Mouse (Mus musculus) kidney, adult 2 months (tissue): ENCODE data around the gene Rfx1. TPM values are rescaled to one million over a fixed set of nuclear protein-coding genes. Genes with fewer than 3 reads are reported as not detected.

Experiments used
- DNase-seq: peaks from one replicate; pipeline ENCODE4 v3.0.0; 2021
- H3K27ac ChIP-seq: fragments of 200-500 bp; 2 replicates; pipeline ENCODE4 v1.5.1; 2012; ENCODE audit warnings: low read depth, low read length, control low read depth, inconsistent platforms; ENCODE audit not compliant: insufficient read depth
- H3K27me3 ChIP-seq: fragments of 200-500 bp; replicated peaks from 2 replicates; pipeline ENCODE4 v1.6.1; 2012; ENCODE audit warnings: mild to moderate bottlenecking, moderate library complexity, low read length, inconsistent platforms; ENCODE audit not compliant: control insufficient read depth, insufficient read depth
- H3K36me3 ChIP-seq: fragments of 200-500 bp; 2 replicates; pipeline ENCODE4 v1.6.1; 2012; ENCODE audit warnings: mild to moderate bottlenecking, moderate library complexity, low read length, inconsistent platforms; ENCODE audit not compliant: control insufficient read depth, insufficient read depth
- H3K4me1 ChIP-seq: fragments of 200-500 bp; 2 replicates; pipeline ENCODE4 v1.6.1; 2011; ENCODE audit warnings: low read length; ENCODE audit not compliant: control insufficient read depth, insufficient read depth
- H3K4me3 ChIP-seq: fragments of 200-500 bp; 2 replicates; pipeline ENCODE4 v1.5.1; 2011; ENCODE audit warnings: mild to moderate bottlenecking, low read depth, low read length, control low read depth; ENCODE audit not compliant: insufficient read depth
- CTCF ChIP-seq: fragments of 200-500 bp; conservative IDR thresholded peaks from 2 replicates; pipeline ENCODE4 v1.5.1; 2011; ENCODE audit warnings: low read depth, mild to moderate bottlenecking, control low read depth, low read length, moderate library complexity, mixed read lengths; ENCODE audit not compliant: insufficient read depth, insufficient read length
- POLR2A ChIP-seq: fragments of 200-500 bp; IDR thresholded peaks from one replicate; pipeline ENCODE4 v1.6.1; 2011; ENCODE audit warnings: low read depth, low read length, control low read depth
- WGBS: fragments of 180-500 bp; shearing (Covaris S2); methylation state at CpG from one replicate; pipeline ENCODE4 v1.1.7; 2018; 5-methylcytosine and 5-hydroxymethylcytosine counted together
- polyA plus RNA-seq: library from polyadenylated mRNA; depleted of rRNA; stranded (reverse); fragments of >200 nt; gene quantifications from 2 replicates; pipeline ENCODE4 v1.2.3, GENCODE M21; 2012

Gene Rfx1
- polyA plus RNA-seq, 1 experiment: 15.8 TPM

DNA sequence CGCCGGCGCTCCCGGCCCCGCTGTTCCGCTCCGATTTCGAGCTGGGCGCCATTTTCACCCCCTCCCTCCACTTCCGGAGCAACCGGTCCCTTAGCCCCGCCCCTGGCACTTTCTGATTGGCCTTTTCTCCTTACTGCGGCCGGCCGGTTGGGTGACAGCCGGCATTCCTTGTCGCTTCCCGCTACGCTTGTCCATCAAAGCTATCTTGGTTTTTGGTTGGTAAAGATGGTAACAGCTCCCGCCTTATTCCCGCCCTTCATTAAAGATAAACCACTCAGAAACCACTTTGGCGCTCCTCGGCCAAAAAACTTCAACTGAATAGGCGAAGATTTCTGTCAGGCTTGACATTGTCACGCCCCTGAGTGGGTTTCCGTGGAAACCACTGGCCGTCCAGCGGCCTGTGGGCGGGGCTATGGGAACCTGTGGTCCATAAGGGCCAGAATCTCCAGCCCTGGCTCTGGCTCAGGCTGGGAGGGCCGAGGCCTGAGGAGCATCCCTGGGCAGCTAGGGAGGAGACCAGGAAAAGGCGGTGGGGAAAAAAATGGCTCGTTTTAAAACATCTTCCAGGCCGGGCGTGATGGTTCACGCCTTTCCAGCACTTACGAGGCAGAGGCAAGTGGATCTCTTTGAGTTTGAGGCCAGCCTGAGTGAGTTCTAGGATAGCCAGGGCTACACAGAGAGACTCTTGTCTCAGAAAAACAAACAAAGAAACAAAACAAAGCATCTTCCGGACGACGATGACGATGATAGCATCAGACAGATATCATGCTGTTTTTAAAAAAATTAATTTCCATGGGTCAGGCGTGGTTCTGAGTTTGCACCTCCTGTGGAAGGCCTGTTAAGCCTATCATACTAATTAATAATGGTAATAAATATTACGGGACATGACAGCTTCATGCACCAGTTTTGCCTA is 38.3 kb downstream of the Rfx1 start, which contains the start of gene Dcaf15:
Gene Dcaf15 (minus strand): TSS at position 72 of the 913 bp plus-strand sequence.
- WGBS: 8% methylated on average over 42 of the region's 42 CpGs

DNA sequence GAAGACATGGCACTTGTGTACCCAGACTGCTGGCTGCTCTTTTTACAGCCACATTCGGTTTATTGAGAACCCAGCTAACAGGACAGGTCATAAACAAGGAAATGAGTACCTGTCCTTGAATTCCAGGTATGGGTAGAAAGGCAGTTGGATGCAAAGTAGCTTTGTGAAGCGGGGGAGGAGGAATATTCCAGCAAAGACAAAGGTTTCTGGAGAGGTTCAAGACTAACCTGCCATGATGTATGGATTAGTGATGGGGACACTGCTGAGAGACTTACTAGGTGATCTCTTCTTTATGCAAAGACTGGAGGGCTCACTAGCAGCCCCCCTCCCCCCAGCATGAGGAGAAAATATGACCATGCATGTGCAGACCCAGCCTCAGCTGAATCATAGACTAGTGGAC is 39.0 kb downstream of the Rfx1 start:
- WGBS: 64% methylated on average over 2 of the region's 2 CpGs
- TF ChIP-seq POLR2A (no peak), CTCF (no peak)

More for the DNA sequence above, 38.3 kb downstream of the Rfx1 start, which contains the start of gene Dcaf15:
- peak; percentile 99 for DNase-seq
- H3K27ac ChIP-seq: peak within 1 kb of the TSS; percentile 33; the same call in 1 of the 2 replicates
- peaks cover 6% of the 10 kb centered on the region for H3K4me1 ChIP-seq
- no peaks in the 10 kb centered on the region for H3K36me3 ChIP-seq
- no peak for TF ChIP-seq POLR2A
- TF ChIP-seq CTCF: no peak
- peak within 1 kb of the TSS; percentile 74 for H3K4me3 ChIP-seq
- no peaks in the 10 kb centered on the region for H3K27me3 ChIP-seq

DNA sequence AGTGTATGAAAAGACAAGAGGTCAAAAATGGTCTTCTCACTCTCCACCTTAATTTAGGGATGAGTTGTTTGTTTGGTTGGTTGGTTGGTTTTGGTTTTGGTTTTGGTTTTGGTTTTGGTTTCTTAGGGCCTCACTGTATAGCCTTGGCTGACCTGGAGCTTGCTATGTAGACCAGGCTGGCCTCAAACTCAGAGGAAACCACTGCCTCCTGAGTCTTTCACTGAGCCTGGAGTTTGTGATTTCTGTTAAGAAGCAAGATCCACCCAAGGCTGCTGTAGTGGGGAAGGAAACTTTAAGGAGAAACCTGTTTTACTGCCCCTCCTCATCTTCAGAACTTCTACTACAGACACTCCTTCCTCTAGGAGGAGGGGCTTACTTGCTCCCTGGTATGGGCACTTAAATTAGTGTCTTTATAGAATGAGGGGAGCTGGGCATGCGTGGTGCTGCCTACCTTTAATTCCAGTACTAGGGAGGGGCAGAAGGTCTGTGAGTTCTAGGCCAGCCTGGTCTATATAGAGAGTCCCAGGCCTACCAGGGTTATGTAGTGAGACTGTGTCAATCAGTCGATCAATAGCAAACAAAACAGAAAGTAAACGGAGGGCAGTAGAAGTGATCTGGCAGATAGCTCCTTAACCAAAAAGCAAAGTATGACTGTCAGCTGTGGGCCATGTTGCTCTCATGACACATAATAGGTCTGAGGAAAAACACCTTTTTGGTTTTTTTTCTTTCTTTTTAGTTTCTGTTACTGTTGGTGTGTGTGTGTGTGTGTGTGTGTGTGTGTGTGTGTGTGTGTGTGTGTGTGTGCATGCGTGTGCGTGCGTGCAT is 39.8 kb downstream of the Rfx1 start:
- no peaks in the 10 kb centered on the region for H3K36me3 ChIP-seq
- TF ChIP-seq CTCF (no peak), POLR2A (no peak)
- DNase-seq: no peak
- H3K27me3 ChIP-seq: no peaks in the 10 kb centered on the region
- no peak overlapping the region for H3K4me3 ChIP-seq
- 96% methylated on average over 6 of the region's 6 CpGs for WGBS
- H3K4me1 ChIP-seq: peaks cover 6% of the 10 kb centered on the region
- H3K27ac ChIP-seq: no peak overlapping the region

More for the DNA sequence above, 39.0 kb downstream of the Rfx1 start:
- no peak overlapping the region for H3K27ac ChIP-seq
- no peak for DNase-seq
- H3K4me3 ChIP-seq: no peak overlapping the region
- no peaks in the 10 kb centered on the region for H3K36me3 ChIP-seq
- peaks cover 6% of the 10 kb centered on the region for H3K4me1 ChIP-seq
- H3K27me3 ChIP-seq: no peaks in the 10 kb centered on the region

- H3K4me3 ChIP-seq: no peak overlapping the region
- no peaks in the 10 kb centered on the region for H3K27me3 ChIP-seq
- H3K4me1 ChIP-seq: no peaks in the 10 kb centered on the region
- no peak for DNase-seq
- H3K27ac ChIP-seq: no peak overlapping the region
- WGBS: 90% methylated on average over 6 of the region's 6 CpGs
- TF ChIP-seq CTCF (no peak), POLR2A (no peak)
- no peaks in the 10 kb centered on the region for H3K36me3 ChIP-seq
Measured at GRCm38 (mm10) chr8:84115646-84116045, 49.0 kb downstream of the Rfx1 start.

GRCm38 (mm10) chr8:84122151-84122550 is 55.5 kb downstream of the Rfx1 start:
- Histone ChIP-seq H3K27ac (no peak overlapping the region), H3K4me3 (no peak overlapping the region), H3K4me1 (no peaks in the 10 kb centered on the region), H3K36me3 (no peaks in the 10 kb centered on the region), H3K27me3 (no peaks in the 10 kb centered on the region)
- TF ChIP-seq CTCF: no peak
- TF ChIP-seq POLR2A: no peak
- 85% methylated on average over 3 of the region's 3 CpGs for WGBS
- DNase-seq: no peak

- H3K4me3 ChIP-seq: no peak within 1 kb of the TSS
- H3K4me1 ChIP-seq: no peaks in the 10 kb centered on the region
- no peak for DNase-seq
- no peak within 1 kb of the TSS for H3K27ac ChIP-seq
- H3K36me3 ChIP-seq: no peaks in the 10 kb centered on the region
- no peak for TF ChIP-seq CTCF
- TF ChIP-seq POLR2A: no peak
- 55% methylated on average over 9 of the region's 9 CpGs for WGBS
- H3K27me3 ChIP-seq: no peaks in the 10 kb centered on the region
Measured at GRCm38 (mm10) chr8:84125656-84126055, 59.0 kb downstream of the Rfx1 start, which contains the start of gene Podnl1. Podnl1 (plus strand) TSS chr8:84125989.
